Mouse (Mus musculus) cortical plate, adult 2 months (tissue): ENCODE measurements around the gene Klhl28.

Experiments used
- CTCF ChIP-seq: fragments of 200-500 bp; IDR thresholded peaks from 2 replicates; pipeline ENCODE4 v1.5.1; 2011; ENCODE audit warnings: mild to moderate bottlenecking, control low read depth, low read length; ENCODE audit not compliant: insufficient read depth; ENCODE audit errors: extremely low read depth
- POLR2A ChIP-seq: fragments of 200-500 bp; IDR thresholded peaks from 2 replicates; pipeline ENCODE4 v1.6.1; 2011; ENCODE audit warnings: mild to moderate bottlenecking, low read length, control low read depth; ENCODE audit not compliant: insufficient read depth; ENCODE audit errors: extremely low read depth

- TF ChIP-seq CTCF, result no peak
- TF ChIP-seq POLR2A, result no peak
Observed at GRCm38 (mm10) chr12:64967470-64967869, 2.1 kb upstream of the Klhl28 start.
